Mouse (Mus musculus) frontal cortex, postnatal 10 days (tissue): ENCODE measurements around the gene Ahdc1.

Experiments used
- DNase-seq, 2 experiments: peaks; one replicate each; pipeline ENCODE4 v3.0.0; 2022; ENCODE audit warnings: low spot score in 2 of 2, mixed read lengths in 1 of 2

The Ahdc1 gene

DNA sequence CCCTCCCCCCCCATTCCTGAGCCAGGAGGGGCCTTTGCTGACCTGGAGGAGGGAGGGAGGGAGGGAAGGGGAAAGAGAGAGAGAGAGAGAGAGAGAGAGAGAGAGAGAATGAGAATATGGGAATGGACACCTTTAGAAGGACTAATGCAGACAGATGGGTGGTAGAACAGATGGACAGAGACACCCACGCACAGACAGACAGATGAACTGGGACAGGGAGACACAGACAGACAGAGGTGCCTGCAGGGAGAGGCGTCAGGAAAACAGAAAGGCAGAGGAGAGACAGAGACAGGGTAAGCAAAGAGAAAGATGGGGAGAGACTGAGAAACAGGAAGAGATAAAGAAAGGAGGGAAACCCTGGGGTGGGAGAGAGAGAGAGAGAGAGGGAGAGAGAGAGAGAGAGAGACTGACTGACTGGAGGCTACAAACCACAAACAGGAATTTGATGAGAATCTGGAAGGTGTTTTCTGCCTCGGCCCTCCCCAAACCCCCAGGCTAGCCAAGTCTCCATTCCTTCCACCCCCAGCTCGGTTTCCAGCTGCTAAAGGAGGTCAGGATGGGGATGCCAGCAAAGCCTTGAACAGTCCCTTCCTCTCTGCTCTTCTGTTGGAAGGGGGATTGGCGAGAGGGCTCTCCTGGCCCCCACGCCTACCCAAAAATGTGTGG, 6.7 kb downstream of the Ahdc1 start:
- DNase-seq: no peak

DNA sequence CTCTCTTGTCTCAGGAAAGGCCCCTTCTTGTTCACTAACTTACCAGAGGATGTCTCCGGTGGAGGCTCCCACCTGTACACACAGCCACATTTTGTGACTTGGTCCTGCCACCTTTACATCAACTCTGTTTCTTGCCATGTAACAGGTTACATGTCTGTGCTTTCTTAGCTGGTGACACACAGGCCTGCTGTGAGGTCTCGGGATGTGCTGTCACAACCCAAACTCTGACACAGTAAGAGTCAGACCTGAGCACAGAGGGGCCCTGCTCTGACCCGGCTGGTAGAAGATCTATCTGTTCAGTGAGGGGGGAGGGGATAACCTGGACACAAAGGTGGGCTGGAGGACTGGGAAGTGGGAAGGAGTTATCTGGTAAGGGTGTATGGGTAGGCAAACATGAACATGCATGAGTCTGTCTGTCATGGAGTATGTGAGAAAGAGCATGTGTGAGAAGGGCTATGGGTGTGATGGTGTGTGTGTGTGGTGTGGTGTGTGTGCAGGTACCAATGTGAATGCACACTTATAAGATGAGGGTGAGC, 7.3 kb downstream of the Ahdc1 start:
- no peak for DNase-seq

DNA sequence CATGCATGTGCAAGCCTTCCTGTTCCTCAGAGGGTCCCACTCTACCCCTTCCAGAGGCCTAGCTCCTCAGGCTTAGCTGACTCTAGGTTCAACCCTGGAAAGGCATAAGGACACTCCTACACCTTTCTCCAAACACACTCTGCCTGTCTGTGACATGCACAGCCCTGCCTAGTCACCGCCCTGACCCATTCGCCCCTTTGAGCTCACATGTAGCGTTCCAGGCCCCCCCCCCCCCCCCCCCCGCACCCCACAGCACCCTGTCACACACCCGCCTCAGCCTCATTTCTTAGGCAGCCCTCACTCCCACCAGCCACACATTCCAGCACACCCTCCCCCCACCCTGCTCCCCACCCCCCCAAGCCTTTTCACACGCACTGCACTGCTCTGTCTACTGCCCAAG, 9.7 kb downstream of the Ahdc1 start:
- no peak for DNase-seq

DNA sequence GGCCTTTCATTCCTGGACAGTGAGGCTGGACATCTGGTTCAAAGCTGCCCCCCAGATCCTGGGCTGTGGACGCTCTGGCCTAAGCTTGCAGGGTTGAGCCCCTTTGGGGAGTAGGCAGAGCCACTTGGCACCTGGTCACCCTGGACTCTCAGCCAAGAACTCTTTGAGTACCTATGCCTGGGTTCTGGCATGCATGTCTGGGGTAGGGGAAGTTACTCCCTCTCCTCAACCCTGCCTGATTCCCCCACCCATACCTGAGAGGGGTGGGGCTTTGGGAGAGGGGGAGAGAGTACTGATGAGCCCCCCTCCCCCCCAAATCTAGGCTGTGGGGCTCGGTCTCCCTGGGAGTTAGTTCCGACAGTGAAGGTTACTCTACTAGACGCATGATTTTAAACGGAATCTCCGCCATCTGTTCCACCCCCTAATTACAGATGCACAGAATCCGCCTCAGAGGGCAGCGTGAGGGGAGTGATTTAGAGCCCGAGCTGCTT, 10.2 kb downstream of the Ahdc1 start:
- DNase-seq: no peak

DNA sequence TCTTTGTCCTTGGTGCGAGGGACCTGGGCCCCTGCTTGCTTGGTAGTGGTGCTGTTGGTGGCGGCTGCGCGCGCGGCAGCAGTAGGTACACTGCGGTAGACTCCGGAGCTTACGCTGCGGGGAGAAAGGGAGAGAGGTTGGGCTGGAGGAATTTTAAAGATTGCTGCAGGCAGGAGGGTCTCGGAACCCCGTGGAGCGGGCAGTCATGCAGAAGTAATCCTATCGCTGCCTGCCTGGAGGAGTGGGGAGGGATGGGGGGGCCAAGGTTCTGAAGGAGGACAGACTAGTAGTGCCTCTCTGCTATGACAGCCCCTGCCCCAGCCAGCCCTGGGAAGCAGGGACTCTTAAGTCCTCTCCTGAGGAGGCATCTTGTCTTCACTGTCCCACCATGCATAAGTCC, 11.2 kb downstream of the Ahdc1 start:
- no peak for DNase-seq

DNA sequence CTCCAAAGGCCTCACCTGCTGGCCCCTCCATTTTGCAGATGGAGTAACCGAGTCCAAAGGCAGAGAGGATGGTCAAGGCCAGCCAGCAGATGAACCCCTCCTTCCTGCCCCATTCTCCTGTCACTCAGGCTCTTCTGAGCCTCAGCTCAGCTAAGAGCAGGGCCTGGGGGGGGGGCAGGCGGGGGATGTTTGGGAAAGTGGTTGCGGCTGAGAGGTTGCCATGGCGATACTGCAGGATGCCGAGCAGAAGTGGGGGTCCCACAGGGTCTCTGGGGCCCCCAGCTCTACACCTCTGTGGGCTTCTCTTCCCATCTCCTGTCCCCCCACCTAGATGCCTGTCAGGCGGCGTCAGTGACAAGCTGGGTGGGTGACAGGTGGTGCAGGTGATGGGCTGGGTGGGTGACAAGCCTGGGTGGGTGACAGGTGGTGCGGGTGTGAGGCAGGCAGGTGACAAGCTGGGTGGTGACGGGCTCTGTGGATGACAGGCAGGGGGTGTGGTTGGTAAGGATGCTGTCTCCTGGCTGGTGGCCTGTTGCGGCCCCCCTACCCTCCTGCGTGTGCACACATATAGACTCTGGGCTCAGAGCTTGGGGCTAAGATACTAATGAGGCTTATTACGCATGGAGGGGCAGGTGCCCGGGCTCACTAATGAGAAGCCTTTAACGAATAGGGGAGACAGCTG, 12.0 kb downstream of the Ahdc1 start:
- DNase-seq: no peak

DNA sequence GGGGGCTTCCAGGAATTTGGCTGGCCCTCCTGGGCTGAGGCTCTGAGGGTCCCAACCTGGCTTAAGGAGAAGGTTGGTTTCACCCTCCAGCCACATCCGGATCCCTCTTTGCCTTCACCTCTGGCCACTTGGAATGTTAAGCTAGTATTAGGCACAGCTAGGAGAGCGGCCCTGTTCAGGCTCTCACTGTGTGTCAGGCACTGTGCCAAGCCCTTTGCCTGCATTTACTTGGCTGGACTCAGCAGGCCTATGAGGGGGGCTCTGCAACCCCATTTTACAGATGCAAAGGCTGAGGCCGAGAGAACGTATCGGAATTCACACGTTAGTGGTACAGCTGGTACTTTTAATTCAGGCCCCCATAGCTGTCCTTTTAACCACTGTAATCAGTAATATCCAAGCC, 12.6 kb downstream of the Ahdc1 start:
- no peak for DNase-seq

DNA sequence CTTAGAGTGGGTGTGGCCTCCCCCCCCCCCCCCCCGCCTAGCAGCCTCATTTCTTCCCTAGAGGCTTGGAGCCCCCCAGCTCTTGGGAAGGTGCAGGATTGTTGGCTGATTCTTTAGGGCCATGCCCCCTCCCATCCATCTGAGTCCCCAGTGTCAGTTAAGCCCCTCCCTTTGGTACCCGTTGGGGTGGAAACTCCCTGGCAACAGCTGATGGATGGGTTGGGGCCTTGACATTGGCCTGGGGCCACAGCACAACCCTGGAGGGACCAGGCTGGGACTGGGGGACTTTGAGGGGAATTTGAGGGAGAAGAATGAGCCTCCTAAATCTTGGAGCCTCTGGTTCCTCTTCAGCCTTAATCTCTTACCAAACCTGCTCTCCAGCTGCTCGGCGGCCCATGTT, 13.3 kb downstream of the Ahdc1 start:
- DNase-seq: no peak

DNA sequence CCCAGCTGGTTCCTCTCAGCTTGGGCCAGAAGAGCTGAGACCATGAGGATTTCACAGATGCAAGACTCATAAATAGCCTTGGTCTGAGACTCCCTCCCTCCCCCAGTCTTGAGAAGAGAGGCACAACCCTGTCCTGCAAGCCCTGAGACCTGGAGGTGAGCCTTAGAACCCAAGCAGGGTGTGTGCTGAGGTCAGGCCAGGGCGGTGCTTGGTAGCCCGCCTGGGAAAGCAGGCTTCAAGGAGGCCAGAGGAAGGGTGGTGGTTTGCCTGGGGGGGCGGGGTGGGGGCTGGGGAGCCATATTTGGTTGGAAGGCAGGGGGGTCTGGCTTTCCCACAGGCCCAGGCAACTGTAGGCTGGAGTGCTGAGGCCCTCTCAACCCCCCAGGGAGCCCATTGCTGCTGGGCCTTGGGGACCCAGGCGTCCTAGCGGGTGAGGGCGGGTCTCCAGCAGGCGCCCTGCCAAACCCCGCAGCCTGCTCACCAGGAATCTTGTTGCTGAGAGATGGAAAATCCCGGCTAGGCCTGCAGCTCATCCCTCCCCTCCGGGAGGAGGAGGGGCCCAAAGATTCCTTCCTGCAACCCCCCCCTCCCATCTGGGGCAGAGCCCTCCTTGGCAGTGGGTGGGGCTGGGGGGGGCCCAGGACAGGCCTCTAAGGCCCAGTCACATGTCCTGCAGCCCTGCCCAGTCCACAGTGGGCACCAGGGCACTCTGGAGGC, 14.1 kb downstream of the Ahdc1 start:
- peak in 1 of 2 experiments; percentile 48 for DNase-seq

DNA sequence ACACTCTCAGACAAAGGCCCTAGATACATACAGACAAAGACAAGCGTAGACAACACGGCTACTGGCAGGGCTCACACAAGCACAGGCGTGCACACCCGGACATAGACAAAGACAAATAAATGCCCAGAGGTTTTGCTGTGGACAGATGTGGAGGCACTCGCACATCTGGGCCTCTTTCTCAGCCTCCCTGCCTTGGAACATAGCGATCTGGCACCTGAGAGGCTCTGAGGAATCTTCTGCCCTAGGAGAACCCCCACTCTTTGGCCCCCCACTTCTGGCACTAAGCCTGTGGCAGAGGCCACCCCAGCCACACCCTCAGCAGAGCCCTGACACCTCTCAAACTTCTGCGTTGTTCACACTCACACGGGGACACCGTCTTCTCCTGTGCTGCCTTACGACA, 15.2 kb downstream of the Ahdc1 start:
- no peak for DNase-seq

DNA sequence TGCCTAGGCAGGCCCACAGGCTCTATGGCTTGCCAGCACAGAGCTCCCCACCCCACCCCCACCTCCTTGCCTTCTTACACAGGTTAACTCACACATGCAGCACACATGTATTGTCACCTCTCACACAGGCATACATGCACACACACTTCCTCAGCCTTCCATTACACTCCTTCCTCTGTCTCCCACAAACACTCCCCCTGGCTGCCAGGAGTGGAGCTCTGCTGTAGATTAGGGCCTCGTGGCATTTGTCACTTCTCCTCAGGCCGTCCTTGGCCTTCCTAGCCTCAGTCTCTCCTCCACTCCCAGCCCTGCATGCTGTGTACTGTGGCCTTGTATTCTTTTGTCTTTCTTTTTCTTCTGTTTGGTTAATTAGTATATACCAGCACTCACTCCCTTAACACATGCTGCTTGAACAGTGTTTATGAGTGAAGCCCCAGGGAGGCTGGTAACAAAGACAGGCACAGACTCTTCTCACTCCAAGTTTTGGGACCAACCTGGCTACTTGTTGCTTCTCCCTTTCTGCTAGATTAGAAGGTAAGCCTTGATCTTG, 15.8 kb downstream of the Ahdc1 start:
- DNase-seq: no peak

DNA sequence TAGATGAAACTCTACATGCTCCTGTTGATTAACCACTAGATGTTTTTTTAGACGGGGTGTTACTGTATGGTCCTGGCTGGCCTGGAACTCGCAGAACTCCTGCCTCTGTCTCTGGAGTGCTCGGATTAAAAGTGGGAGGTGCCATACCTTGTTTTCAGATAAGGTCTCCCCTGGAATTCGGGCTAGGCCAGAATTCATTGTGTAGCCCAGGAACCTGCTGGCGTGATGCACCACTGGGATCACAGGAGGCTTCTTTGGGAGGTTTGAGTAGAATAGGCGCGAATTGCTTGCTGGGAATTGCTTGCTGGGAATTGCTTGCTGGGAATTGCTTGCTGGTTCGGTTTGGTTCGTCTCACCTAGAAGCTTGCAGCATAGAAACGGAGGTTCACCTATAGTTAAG, 16.7 kb downstream of the Ahdc1 start:
- DNase-seq: no peak

DNA sequence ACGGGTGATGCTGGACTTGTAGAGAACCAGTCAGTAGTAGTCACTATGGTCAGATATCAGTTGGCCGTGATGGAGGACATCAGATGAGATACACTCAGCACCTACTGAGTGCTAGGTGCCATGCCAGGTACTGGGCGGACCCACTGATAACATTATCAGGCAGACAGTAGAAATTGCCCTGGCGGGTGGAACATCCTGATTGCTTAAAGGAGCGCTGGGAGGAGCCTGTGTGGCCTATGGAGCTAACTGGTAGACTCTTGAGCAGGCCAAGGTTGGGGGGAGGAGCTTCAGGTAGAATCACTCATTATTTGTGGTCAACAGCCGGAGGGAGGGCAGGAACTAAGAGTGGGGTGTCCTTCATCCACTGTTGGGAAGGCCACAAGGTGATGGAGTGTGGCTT, 17.1 kb downstream of the Ahdc1 start:
- DNase-seq: no peak

DNA sequence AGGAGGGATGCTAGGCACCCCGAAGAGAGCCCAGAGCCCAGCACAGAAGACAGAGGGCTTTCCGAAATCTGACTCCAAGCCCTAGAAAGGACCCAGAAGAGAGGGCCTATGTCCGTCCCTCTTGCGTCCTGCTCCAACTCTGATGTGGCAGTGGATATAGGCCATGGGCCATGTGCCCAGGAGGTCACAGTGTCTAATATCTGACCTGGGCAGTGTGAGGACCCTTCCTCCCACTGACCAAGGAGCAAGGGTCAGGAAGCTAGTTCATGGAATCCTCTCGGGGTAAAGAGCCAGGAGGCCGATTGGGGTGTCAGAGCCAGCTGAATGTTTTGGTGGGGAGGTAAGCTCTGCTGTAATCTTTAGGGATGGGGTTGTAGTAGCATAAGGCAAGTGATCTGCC, 17.8 kb downstream of the Ahdc1 start:
- no peak for DNase-seq

DNA sequence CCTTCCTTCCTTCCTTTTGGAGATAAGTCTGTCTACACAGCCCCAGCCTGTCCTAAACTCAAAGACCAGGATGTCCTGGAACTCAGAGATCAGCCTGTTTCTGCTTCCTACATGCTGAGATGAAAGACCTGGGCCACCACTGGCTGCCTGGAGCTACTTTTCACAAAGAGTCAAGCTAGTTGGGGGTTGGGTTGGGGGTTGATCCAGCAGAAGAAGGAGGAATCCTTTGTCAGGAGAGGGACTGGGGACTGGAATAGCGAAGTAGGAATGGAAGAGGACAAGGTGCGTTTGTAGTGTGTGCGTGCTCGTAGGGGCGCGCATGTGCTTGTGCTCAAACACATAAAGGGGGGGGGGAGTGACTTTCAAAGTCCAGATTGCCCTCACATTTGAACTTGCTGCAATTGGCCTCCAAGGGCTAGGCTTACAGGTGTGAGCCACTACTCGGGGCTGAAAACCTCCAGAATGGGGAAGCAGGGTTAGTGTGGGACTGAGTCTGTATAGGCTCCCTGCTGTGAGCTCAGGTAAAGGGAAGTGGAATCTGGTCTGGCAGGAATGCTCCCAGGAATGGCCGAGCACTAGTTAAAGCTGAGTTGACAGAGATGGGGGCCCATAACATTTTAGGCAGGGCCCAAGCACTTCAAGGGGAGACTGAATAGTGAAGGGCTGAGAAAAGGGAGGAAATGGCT, 21.5 kb downstream of the Ahdc1 start:
- no peak for DNase-seq

DNA sequence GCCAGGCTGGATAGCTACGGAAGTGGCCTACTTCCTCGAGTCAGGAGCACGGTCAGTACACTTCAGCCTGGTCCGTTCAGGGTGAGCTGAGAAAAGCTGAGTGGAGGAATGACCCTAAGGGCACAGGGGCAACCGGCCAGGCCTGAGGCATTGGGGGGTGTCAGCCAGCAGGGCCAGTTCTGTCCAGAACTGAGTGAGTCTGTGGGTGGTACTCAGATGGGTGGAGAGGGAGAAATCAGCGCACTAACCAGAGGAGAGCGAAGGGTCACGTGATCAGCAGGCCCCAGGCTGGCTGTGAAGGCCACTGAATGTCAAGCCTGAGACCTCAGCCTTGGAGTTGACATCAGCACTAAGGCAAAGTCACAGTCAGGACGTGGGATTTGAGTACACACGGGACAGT, 23.4 kb downstream of the Ahdc1 start:
- no peak for DNase-seq

DNA sequence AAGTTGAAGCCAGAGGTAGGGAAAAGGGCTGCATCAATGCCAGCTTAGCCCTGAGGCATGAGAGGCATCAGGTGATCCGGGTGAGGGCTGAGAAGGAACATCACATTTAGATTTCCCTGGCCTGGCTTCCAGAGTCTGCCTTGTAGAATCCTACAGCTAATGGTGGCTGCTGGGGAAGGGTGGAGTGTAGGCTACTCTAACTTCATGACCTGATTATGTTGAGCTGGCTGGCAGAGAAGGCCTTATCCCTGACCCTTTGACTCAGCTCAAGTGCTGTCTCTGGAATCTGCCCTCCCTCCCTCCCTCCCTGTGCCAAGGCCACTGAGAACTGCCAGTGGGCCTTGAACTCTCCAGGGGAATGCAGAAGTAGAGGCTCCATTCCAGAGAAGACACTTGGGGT, 24.4 kb downstream of the Ahdc1 start:
- no peak for DNase-seq

DNA sequence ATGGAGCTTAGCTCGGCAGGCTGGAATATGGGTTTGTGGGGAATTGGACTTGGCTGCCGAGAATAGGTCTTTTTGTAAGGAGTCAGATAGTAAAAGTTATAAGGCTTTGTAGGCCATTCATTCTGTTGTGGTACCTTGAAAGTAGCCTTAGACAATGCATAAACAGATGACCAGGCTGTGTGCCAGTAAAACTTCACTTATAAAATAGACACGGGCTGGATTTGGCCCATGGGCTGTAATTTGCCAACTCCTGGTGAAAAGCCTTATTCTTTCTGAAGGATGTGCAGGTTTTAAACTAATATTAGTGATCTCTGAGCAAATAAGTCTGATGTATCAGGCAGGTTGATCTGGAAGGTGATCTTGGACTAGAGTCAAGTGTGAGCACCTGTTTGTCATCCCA, 24.9 kb downstream of the Ahdc1 start:
- no peak for DNase-seq

DNA sequence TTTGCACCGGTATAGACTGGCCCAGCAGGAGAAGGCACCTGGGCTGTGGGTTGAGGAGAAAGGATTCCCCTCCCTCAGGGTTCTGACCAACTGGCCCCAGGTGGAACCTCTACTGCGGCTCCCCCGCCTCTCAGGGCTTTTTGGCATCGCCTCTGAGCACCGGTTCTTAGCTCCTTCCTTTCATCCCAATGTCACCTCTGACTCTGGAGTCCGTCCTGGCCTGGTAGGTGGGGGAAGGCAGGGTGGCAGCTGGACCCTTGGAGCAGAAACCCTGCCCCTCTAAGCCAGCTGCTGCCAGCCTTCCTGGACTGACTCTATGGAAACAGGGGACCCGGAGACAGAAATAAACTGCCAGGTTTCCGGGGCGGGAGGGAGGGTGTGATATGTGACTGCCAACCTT, 26.2 kb downstream of the Ahdc1 start:
- DNase-seq: no peak

DNA sequence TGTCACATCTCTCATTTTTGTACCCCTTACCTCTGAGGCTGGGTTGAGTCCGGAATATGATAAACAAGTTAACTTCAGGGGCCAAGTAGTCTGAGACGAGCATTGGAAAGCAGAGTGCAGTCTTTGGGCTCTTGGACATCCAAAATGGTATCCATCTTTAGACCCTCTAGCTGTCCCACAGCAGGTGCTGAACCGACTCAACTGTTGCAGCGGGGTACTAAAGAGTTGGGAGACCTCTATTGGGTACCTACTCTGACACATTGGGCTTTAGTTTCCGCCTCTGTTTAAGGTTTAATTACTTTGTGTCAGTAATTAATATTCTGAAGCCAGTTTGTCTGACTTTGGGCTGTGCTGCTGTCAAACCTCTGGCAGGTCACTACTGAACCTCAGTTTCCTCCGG, 26.7 kb downstream of the Ahdc1 start:
- DNase-seq: no peak

DNA sequence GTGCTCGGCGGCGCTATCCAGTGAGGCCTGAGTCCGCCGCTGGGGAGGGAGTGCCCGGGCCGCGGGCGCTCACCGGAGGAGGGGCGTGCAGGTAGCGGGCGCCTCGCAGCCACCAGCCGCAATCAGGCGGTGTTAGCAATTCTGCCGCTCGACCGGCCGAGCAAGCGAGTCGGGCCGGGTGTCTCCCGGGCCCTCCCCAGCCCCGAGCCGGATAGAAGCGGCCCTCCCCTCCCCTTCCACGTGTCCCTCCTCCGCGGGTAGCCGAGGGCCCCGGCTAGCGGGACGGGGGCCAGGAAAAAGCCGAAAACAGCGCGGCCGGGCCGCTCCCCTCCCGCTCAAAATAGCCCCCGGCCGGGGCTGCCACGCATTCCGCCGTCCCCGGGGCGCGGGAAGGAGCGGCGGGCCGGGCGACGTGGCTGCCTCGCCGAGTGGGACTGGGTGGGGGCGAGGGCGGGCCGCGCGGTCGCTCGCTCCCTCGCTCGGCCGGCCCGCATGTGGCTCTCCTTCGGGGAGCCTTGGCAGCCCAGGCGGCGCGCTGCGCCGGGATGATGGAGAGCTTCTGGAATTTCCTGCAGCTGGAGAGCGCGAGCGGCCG, 27.6 kb downstream of the Ahdc1 start:
- no peak for DNase-seq
